Mouse (Mus musculus) testis, adult 2 months (tissue): Measurements from ENCODE around the gene Wnt7a. TPM values are rescaled to one million over a fixed set of nuclear protein-coding genes. Genes with fewer than 3 reads are reported as not detected.

Experiments
- H3K27ac ChIP-seq: fragments of 200-500 bp; 2 replicates; pipeline ENCODE4 v1.5.1; 2012; ENCODE audit warnings: low read depth, low read length; ENCODE audit not compliant: control insufficient read depth, insufficient read depth
- H3K27me3 ChIP-seq: fragments of 200-500 bp; 2 replicates; pipeline ENCODE4 v1.6.1; 2012; ENCODE audit warnings: mild to moderate bottlenecking, low read length, moderate library complexity; ENCODE audit not compliant: control insufficient read depth, insufficient read depth
- H3K36me3 ChIP-seq: fragments of 200-500 bp; 2 replicates; pipeline ENCODE4 v1.6.1; 2012; ENCODE audit warnings: mild to moderate bottlenecking, low read length; ENCODE audit not compliant: control insufficient read depth, insufficient read depth
- H3K4me1 ChIP-seq: fragments of 200-500 bp; 2 replicates; pipeline ENCODE4 v1.6.1; 2012; ENCODE audit warnings: low read length; ENCODE audit not compliant: control insufficient read depth, insufficient read depth
- H3K4me3 ChIP-seq: fragments of 200-500 bp; 2 replicates; pipeline ENCODE4 v1.5.1; 2012; ENCODE audit warnings: low read depth, mild to moderate bottlenecking, low read length, moderate library complexity, mixed read lengths; ENCODE audit not compliant: control insufficient read depth
- CTCF ChIP-seq: fragments of 200-500 bp; IDR thresholded peaks from 2 replicates; pipeline ENCODE4 v1.5.1; 2012; ENCODE audit warnings: low read depth, mild to moderate bottlenecking, inconsistent platforms, low read length, moderate library complexity; ENCODE audit not compliant: control insufficient read depth, insufficient read depth, insufficient replicate concordance
- POLR2A ChIP-seq: fragments of 200-500 bp; IDR thresholded peaks from 2 replicates; pipeline ENCODE4 v1.6.1; 2012; ENCODE audit warnings: low read depth, mild to moderate bottlenecking, inconsistent platforms, low read length, moderate library complexity; ENCODE audit not compliant: control insufficient read depth
- polyA plus RNA-seq: library from polyadenylated mRNA; depleted of rRNA; stranded (reverse); fragments of >200 nt; gene quantifications from 2 replicates; pipeline ENCODE4 v1.2.3, GENCODE M21; 2012; rRNA removed

The Wnt7a gene
- polyA plus RNA-seq: 1.00 and 1.1 TPM in 2 replicates

DNA sequence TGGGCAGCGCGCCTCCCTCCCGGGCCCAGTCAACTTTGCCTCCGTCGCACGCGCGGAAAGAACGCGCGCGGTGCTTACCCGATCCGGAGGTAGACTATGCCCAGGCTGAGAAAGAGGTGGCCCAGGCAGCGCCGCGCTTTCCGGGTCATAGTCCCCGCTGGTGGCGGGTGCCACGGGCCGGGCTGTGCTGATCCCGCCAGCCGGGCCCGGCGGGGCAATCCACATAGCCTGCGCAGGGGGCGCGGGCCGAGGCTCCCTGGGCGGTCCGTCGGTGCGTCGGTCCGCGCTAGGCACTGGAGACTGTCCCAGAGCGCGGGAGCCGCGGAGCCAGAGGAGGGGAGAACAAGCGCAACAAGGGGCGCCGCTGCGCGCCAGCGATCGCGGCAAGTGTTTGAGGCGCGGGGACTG lies at the start of gene Wnt7a:
Gene Wnt7a, minus strand, starts transcription at position 403 of the 408 bp plus-strand sequence.
- TF ChIP-seq CTCF (no peak), POLR2A (no peak)
- H3K4me1 ChIP-seq: peaks cover 22% of the 10 kb centered on the region
- peak within 1 kb of the TSS; percentile 78 for H3K4me3 ChIP-seq
- no peaks in the 10 kb centered on the region for H3K36me3 ChIP-seq
- no peak within 1 kb of the TSS for H3K27ac ChIP-seq
- H3K27me3 ChIP-seq: no peaks in the 10 kb centered on the region; the same call in 1 of the 2 replicates

DNA sequence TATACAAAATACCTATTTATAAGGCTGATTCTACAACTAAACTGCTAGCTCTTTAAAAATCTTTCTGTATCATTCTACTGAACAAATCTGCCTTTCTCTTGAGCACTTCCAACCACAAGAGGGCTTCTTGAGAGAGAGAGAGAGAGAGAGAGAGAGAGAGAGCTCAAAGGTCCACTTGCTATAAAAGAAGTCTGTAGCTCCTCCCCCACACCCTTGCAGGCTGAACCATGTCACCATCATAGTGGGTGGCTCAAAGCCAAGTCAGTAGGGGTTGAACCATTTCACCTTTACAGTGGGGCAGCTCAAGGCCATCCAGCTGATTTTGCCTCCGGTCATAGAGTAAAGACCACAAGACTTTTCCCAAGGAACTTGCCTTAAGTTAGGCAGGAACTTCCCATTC lies 48.3 kb upstream of the Wnt7a start:
- H3K4me3 ChIP-seq: no peak overlapping the region
- TF ChIP-seq POLR2A (no peak), CTCF (no peak)
- no peaks in the 10 kb centered on the region for H3K4me1 ChIP-seq
- H3K27ac ChIP-seq: no peak overlapping the region
- H3K36me3 ChIP-seq: no peaks in the 10 kb centered on the region
- H3K27me3 ChIP-seq: no peaks in the 10 kb centered on the region

DNA sequence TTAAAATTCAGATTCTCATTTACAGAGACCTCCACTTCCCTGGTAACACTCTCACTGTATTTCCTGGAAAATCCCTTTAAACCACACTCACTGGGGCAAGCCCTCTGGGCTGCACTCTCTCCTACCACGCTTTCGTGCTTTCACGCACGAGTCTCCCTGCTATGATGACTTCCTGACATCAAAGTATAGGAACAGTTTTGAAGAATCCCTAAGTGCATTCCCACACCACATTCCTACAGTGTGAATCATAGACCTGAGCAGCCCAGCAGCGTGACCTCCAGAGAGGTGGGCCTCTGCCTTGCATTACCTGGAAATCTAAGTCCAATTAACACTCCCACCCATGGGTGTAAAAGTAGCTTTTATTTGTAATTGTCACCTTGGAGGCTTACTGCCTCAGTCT lies 43.4 kb upstream of the Wnt7a start:
- no peak for TF ChIP-seq POLR2A
- Histone ChIP-seq H3K4me1 (no peaks in the 10 kb centered on the region), H3K27ac (no peak overlapping the region), H3K36me3 (no peaks in the 10 kb centered on the region), H3K27me3 (no peaks in the 10 kb centered on the region), H3K4me3 (no peak overlapping the region)

DNA sequence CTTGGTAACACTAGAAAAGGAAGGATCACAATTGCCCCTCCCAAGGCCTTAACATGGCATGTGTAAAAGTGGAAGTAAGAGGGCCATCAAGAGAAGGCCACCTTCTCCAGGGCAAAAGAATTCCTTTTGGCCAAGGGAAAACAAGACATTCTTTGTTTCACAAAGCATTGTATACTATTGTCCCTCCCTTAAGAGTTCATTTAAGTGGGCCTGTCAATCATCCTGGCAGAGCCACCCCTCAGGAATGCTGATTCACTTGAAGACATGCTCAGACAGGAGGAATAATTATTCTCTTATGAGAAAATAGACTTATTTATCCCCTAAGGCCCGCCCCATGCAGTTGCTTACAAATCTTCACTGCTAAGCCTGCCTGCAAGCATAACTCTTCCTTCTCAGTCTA lies 40.9 kb upstream of the Wnt7a start:
- H3K27ac ChIP-seq: no peak overlapping the region
- H3K4me1 ChIP-seq: no peaks in the 10 kb centered on the region
- H3K27me3 ChIP-seq: no peaks in the 10 kb centered on the region
- no peaks in the 10 kb centered on the region for H3K36me3 ChIP-seq
- H3K4me3 ChIP-seq: no peak overlapping the region
- TF ChIP-seq CTCF: no peak

DNA sequence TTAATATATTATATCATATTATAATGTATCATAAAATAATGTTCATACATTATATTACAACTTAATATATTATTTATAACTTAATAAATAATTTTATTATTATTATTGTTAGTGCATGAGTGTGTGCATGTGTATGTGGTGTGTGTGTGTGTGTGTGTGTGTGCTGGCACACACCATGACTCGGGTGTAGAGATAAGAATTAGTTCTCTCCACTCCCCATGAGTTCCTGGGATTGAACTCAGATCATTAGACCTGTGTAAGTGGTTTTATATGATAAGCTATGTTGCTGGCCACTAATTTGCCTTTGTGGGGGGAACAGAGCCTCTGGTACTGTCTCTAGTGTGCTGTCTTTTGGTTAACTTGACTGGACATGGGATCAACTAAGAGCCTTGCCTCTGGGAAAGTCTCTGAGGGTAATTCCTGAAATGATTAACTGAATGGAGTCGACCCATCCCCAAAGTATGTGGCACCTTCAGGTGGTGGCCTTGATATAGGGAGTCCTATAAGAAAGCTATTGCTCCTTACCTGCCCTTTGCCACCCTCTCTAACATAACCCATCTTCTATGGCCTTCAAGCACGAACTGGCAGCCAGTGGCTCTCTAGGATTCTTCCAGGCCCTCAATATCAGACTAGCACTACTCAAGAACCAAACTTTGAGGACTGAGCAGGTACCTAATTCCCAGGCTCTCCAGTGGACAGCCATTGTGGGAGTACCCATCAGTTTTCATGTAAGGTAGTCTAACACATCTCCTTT lies 38.5 kb upstream of the Wnt7a start:
- Histone ChIP-seq H3K27ac (no peak overlapping the region), H3K4me3 (no peak overlapping the region), H3K4me1 (no peaks in the 10 kb centered on the region), H3K27me3 (no peaks in the 10 kb centered on the region), H3K36me3 (no peaks in the 10 kb centered on the region)
- TF ChIP-seq POLR2A: no peak
- TF ChIP-seq CTCF: no peak

DNA sequence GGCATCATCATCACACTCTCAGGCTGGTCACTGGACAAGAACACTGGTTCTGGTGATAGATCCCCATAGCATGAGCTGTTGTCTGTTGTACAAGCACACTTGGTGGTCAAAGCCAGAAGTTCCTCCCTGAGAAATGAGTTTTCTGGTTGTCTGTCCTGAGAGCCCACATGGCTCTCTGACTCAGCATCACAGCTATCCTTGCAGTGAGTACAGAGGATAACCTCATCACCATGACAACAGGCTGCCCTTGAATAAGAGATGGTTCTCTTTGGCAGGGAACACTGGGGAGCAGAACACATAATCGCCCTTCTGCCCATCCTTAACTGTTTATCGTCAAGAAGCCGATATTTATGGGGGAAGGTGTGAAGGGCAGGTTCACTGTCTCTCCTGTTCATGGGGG lies 34.2 kb upstream of the Wnt7a start:
- no peak for TF ChIP-seq CTCF
- no peak for TF ChIP-seq POLR2A
- H3K4me3 ChIP-seq: no peak overlapping the region

DNA sequence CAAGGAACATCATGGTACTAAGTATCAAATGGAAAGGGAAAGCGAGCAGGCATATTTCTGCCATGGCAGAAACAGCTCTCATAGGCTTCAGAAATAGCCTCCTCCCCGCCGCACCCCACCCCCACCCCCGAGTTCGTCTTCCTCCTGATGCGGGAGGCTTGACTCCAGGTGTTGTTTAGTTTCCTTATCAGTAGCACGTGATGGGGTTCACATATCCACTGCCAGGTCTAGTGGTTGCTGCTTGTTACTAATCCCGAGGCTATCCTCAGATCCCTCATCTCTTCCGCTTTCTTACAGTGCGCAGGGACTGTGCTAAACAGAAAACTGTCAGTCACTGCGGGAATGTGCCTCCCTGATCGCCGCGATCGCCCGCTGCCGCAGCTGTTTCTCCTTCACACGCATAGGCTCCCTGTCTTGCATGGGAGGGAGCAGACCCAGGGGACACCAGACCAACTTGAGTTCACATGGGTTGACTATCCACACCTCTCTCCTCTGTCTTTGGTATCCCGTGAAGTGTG lies 30.0 kb upstream of the Wnt7a start:
- peak overlapping the region; percentile 96 for H3K4me3 ChIP-seq
- TF ChIP-seq CTCF: no peak
- TF ChIP-seq POLR2A: no peak
- no peaks in the 10 kb centered on the region for H3K27me3 ChIP-seq
- peak overlapping the region; percentile 71; the same call in 1 of the 2 replicates for H3K27ac ChIP-seq
- no peaks in the 10 kb centered on the region for H3K36me3 ChIP-seq
- H3K4me1 ChIP-seq: peaks cover 8% of the 10 kb centered on the region

More for the DNA sequence above, 34.2 kb upstream of the Wnt7a start:
- Histone ChIP-seq H3K36me3 (no peaks in the 10 kb centered on the region), H3K27ac (no peak overlapping the region), H3K27me3 (no peaks in the 10 kb centered on the region), H3K4me1 (peaks cover 8% of the 10 kb centered on the region)
